Mouse (Mus musculus) erythroid progenitor cell, adult 5-6 weeks (primary cell): ENCODE results near the gene Atrnl1. TPM values are rescaled to one million over a fixed set of nuclear protein-coding genes. Genes with fewer than 3 reads are reported as not detected.

ENCODE experiments used
- ATAC-seq: replicated peaks from 2 replicates; pipeline ENCODE4 v1.8.0; 2016; ENCODE audit warnings: moderate number of reproducible peaks, mild to moderate bottlenecking, moderate TSS enrichment, inconsistent platforms; ENCODE audit not compliant: poor library complexity, low FRiP score, severe bottlenecking
- total RNA-seq, 2 experiments: library from RNA; stranded (forward) in 1 of 2; stranded (reverse) in 1 of 2; fragments of 150-400 nt in 1 of 2; fragments of 186-747, 209-891 nt in 1 of 2; gene quantifications; 2 replicates each; pipeline versions ENCODE4 v1.2.3 to v1.2.4; 2015 to 2017; ENCODE audit warnings: low replicate concordance in 2 of 2

Atrnl1 gene
- total RNA-seq, 2 experiments from 2014 or later = 3.4 to 5.5 TPM

GRCm38 (mm10) chr19:58091911-58092310, 481.1 kb downstream of the Atrnl1 start:
- no peak for ATAC-seq

DNA sequence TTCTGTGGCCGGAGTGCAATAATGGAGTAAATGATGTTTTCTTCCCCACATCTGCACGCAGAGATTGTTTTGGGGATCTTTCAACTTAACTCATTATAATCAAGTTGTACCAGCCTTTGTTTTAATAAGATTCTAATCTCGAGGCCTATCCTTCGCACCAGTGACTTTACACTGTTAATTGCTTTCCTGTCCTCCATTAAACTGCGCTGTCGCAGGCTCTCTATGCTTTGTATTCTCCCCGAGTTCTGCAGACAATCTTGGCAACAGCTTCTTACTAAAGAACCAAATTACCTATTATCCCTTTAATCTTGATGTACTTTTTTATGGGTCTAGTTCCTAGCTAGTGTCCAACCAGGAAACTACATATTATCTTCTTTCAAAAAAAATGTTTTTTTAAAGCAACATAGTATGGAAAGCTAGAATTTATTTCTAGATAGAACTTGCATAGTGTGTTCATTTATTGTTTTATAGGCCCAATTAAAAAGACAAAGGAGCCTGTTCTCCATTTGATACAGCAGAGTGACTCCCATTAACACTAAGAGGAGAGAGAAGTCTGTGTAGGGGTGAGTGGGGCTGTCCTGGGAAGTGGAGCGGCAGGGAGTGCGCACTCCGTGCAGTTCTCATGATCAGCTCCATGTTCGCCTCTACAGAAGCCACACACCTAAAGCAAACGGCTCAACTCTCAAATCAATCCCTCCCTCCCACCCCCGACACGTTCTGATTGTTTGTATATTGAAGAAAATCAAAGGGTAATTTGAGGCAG, 484.1 kb downstream of the Atrnl1 start:
- ATAC-seq = no peak

GRCm38 (mm10) chr19:58095776-58096175, 484.9 kb downstream of the Atrnl1 start:
- ATAC-seq = no peak

- no peak for ATAC-seq
These were observed 486.4 kb downstream of the Atrnl1 start for GRCm38 (mm10) chr19:58097195-58097594.

- no peak for ATAC-seq
These were observed 488.7 kb downstream of the Atrnl1 start for GRCm38 (mm10) chr19:58099539-58099938.

DNA sequence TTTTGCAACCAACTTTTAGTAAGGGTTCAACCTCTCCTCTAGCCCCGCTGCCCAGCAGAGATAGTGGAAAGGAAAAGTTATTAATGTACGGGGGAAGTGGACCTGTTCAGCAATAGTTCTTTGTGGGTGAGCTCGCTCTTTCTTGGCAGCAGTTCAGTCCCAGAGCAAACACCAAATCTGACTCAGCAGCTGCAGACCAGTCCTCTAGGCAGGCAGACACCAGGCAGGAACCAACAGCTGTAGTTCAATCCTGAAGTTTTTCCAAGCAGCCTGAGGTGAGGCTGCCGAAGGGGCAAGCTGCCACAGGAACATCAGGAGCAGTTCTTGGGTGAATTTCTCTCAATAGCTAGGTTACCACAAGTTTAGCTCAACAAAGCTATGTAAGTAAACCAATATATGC, 489.5 kb downstream of the Atrnl1 start:
- no peak for ATAC-seq

GRCm38 (mm10) chr19:58104544-58104943, 493.7 kb downstream of the Atrnl1 start:
- no peak for ATAC-seq

DNA sequence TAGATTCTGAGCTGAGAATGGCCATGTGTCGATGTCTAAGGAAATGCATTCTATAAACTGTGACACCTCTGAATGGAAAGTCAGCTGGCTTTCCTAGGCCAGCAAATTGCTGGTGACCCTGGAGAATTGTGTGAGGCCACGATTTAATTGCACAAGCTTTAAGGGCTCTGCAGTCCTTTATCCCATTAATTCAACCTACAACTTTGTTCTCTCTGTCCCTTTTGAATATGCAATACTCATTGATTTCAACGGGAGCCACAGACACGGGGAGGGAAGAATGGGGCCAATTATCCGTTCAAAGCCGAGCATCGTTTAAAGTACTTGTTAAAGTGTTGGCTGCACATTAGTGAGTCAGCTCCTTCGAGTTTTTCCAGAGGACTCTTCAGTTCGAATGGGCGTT, 496.8 kb downstream of the Atrnl1 start:
- ATAC-seq = no peak

GRCm38 (mm10) chr19:58110491-58110890, 499.7 kb downstream of the Atrnl1 start:
- ATAC-seq = no peak

GRCm38 (mm10) chr19:58111291-58111690, 500.5 kb downstream of the Atrnl1 start:
- ATAC-seq = no peak

- ATAC-seq = no peak
These were observed 501.3 kb downstream of the Atrnl1 start for GRCm38 (mm10) chr19:58112151-58112550.

DNA sequence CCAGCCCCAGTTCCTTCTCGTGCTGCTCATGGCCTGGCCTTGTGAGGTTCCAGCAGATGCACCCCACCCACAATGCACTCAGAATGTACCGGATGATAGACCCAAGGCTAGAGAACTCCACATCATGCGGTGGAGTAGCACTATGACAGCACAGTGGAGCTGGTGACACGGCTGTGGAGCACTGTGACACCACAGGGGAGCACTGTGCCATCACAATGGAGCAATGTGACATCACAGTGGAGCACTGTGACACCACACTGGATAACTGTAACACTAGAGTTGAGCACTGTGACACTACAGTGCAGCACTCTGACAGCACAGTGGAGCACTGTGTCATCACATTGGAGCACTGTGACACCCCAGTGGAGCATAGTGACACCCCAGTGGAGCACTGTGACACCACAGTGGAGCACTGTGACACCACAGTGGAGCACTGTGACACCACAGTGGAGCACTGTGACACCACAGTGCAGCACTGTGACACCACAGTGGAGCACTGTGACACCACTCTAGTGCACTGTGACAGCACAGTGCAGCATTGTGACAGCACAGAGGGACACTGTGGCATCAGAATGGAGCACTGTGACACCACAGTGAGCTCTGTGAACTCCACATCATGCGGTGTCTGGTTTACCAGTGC, 502.4 kb downstream of the Atrnl1 start:
- peak; percentile 96 for ATAC-seq

DNA sequence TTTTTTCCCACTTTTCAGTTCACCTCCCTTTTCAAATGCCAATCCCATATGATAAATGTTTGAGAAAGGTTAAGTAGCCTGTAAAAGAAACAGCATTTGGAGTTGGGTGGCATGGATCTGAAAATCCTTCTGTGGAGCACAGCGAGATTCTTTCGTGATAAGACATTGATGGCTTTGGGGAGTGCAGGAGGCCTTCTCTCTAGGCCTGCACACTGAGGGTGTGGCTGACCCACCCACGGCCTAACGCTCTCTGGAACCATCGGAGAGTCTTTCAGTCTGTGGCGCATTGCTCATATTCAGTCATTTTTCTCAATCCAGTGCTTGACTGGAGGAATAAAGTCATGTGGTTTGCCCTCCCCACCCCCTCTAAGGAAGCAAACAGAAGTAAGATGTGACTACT, 506.8 kb downstream of the Atrnl1 start:
- ATAC-seq = no peak

DNA sequence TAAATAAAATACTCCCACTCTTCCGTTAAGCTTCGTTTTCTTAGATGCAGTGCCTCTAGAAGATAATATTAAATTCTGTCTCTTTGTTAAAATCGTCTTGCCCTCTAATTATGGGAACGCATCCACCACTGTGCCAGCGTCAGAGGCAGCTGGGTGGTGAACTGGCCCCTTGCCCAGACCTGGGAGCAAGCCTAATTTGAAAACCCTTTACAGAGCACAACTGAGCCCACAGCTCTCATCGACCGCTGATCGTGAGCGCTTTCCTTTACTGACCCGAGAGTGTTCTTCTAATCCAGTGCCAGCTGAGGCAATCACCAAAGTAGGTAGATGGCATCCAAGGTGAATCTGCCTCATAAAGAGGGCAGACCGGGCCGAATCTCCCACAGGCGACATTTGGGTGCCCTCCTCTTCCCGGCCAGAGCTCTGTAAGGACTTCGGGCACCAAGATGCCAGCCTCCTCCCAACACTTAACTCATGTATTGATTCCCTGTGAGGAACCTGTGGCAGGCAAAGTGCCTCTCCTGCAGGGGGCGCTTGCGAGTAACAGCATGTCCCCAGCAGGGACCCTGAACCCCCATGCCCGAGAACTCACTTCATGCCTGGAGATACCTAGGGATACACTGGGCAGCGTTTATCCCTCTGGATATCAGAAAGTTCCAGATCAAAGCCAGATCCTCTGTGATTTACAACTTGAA, 507.5 kb downstream of the Atrnl1 start:
- no peak for ATAC-seq

DNA sequence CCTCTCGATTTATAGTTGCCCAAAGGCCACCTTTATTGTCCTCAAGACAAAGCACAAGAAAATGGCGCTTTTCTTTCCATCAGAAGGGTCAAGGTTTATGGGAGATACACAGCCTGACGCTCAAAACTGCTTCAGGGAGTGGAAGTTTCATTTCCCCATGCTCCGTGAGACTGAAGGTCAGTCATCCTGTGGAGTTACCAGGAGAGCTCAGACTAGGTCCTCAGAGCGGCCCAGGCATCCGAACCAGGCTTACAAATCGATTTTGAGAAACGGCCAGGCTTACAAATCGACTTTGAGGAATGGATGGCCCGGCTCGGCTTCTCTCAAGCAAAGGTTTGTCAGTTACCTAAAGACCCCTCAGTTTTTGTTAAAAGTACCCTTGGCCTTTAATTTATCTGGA, 508.0 kb downstream of the Atrnl1 start:
- ATAC-seq = no peak

- no peak for ATAC-seq
These were observed 508.9 kb downstream of the Atrnl1 start for GRCm38 (mm10) chr19:58119681-58120173.

DNA sequence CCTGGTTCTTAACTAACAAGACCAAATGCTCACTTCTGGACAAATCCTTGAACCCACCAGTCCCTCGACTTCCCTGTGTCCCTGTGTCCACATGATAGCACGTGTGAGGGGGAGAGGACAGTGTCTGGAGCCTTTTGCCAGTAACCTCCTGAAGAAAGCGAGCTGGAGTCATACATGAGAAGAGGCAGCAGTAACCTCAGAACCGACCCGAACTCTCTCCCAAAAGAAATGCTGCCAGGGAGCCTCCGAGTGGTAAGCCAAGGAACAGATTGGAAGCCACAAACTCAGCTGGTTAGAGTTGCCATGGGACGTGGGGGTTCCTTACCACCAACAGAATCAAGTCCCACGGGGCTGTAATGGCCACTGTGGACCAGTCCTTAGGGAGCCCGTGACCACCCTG, 509.8 kb downstream of the Atrnl1 start:
- ATAC-seq = no peak

DNA sequence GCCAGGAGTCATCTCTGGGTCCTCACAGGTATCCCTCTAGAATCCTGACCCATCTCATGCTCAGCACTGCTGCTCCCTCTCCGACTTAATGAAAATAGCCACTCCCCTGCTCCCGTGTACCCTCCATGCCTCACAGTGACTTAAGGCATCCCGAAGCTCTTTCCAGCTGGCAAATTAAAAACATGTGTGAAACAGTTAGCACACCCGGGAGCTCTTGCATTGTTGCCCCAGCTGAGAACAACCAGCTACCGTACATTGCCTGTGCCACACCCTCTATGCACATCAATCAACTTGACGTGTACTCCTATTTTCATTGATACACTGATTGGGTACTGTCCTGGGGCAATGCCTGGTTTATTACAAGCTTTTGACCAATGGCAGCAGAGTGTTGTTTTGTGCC, 510.8 kb downstream of the Atrnl1 start:
- ATAC-seq = no peak

DNA sequence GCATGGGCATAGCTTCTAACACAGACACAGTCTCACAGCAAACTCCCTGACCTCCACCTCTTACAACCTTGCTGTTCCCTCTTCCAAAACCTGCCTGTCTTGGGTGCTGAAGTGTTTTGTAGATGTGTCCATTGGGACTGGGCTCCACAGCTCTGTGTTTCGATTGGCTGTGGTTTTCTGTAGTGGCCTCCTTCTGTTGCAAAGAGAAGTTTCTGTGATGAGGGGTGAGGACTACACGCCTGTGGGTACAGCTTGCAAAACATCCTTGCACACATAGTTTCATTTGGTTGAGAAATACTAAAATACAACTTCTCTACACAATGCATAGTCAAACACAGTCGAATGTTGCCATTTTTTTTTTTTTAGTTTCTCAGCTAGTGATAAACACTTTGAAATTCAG, 512.8 kb downstream of the Atrnl1 start:
- ATAC-seq = no peak

- no peak for ATAC-seq
These were observed 513.7 kb downstream of the Atrnl1 start for GRCm38 (mm10) chr19:58124566-58124965.

GRCm38 (mm10) chr19:58125010-58125409, 514.2 kb downstream of the Atrnl1 start:
- no peak for ATAC-seq
